Mouse (Mus musculus) kidney, adult 2 months (tissue): ENCODE measurements around the gene Atp2b2.

Experiments
- CTCF ChIP-seq: fragments of 200-500 bp; conservative IDR thresholded peaks from 2 replicates; pipeline ENCODE4 v1.5.1; 2011; ENCODE audit warnings: low read depth, mild to moderate bottlenecking, control low read depth, low read length, moderate library complexity, mixed read lengths; ENCODE audit not compliant: insufficient read depth, insufficient read length
- POLR2A ChIP-seq: fragments of 200-500 bp; IDR thresholded peaks from one replicate; pipeline ENCODE4 v1.6.1; 2011; ENCODE audit warnings: low read depth, low read length, control low read depth

- no peak for TF ChIP-seq CTCF
- TF ChIP-seq POLR2A, result no peak
These were observed 53.9 kb downstream of the Atp2b2 start for GRCm38 (mm10) chr6:113988521-113988920.
